Mouse (Mus musculus) skeletal muscle tissue, adult 2 months (tissue): ENCODE measurements around the gene D8Ertd738e.

ENCODE experiments used
- DNase-seq: peaks from one replicate; pipeline ENCODE4 v3.0.0-alpha.2; 2012; ENCODE audit warnings: low read depth, low spot score

Gene D8Ertd738e

GRCm38 (mm10) chr8:84202938-84203917 lies 46.3 kb downstream of the D8Ertd738e start:
- DNase-seq: peak; percentile 83

GRCm38 (mm10) chr8:84202466-84202865 lies 47.1 kb downstream of the D8Ertd738e start:
- no peak for DNase-seq

DNA sequence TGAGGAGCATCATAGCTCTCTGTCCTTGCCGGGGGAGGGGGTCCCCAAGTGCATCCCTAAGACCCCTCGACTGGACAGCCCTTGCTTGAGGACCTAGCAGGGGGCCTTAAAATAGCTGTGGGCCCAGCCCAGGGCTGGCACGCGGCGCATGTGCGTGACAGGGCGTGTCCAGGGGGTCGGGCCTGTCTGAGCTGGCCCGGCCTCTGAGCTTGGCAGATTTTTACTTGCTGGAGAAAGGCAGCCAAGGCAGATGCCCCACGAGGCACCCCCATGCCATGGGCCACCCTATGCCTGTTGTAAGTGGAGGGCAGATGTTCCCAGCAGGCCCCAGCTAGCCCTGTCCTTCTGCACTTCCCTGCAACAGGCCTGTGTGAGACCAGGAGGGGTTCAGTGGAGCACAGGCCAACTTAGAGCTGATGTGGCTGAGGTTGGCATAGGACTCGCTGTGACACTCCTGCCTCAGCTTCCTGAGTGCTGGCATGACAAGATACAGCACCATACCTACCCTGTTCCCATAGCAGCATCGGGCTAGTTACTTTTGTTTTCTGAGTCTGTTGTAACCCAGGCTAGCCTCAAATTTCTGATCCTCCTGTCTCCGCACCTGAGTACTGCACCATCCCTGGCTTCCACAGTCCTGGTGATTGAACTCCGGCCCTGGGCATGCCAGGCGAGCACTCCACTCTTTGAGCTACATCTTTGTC lies 47.8 kb downstream of the D8Ertd738e start:
- peak; percentile 89 for DNase-seq

GRCm38 (mm10) chr8:84200652-84201544 lies 48.6 kb downstream of the D8Ertd738e start:
- DNase-seq: no peak

GRCm38 (mm10) chr8:84200126-84200555 lies 49.4 kb downstream of the D8Ertd738e start:
- DNase-seq: no peak

GRCm38 (mm10) chr8:84199348-84200125 lies 50.0 kb downstream of the D8Ertd738e start:
- no peak for DNase-seq

- DNase-seq: no peak
These were observed 50.6 kb downstream of the D8Ertd738e start for GRCm38 (mm10) chr8:84198871-84199270.

- peak; percentile 90 for DNase-seq
These were observed 51.4 kb downstream of the D8Ertd738e start for GRCm38 (mm10) chr8:84197922-84198774.

- peak; percentile 83 for DNase-seq
These were observed 52.2 kb downstream of the D8Ertd738e start for GRCm38 (mm10) chr8:84197141-84197921.
